Mouse (Mus musculus): ENCODE measurements around the gene Pgm5. TPM values are rescaled to one million over a fixed set of nuclear protein-coding genes. Genes with fewer than 3 reads are reported as not detected.
A peak's percentile ranks its signal among the peaks of the same experiment; 100 is the strongest.

Gene Pgm5
- polyA plus RNA-seq, 1 experiment from 2014 or later, result 1.6 TPM

DNA sequence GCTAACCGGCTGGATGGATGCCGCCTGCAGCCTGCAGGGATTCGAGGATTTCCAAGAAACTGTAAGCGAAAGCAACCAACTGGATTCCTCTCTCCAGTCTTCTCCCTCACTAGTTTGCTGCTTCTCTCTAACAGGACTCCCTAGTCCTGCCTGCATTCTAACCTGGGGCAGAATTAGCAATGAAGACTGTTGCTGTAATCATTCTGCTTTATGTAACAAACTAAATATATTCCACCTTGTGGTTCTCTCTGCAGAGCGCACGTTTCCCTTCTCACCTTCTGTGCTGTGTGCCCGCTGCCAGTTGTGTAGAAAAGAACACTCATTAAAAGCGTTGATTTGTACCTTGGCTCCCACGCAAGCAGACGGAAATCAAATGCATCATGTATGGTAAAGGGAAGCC, 225.0 kb downstream of the Pgm5 start:
- Histone ChIP-seq H3K9ac (ENCODE audit: low read depth, low read length) (no peak overlapping the region), H3K36me3 (ENCODE audit: control insufficient read depth, insufficient read depth, low read length) (no peaks in the 10 kb centered on the region), H3K9me3 (ENCODE audit: control insufficient read depth, low read length) (no peaks in the 10 kb centered on the region), H3K4me3 (ENCODE audit: low read depth, low read length) (no peak overlapping the region), H3K4me2 (no peak overlapping the region), H3K27me3 (replicated peaks; ENCODE audit: control insufficient read depth, insufficient read depth, low read length) (no peaks in the 10 kb centered on the region), H3K27ac (ENCODE audit: low read depth, low read length) (no peak overlapping the region), H3K4me1 (replicated peaks; ENCODE audit: control insufficient read depth, insufficient read depth, low read length) (no peaks in the 10 kb centered on the region)
- DNase-seq (ENCODE audit: low spot score) (no peak), ATAC-seq (replicated peaks; ENCODE audit: low FRiP score) (no peak)
- WGBS, result 78% methylated on average over 10 of the region's 10 CpGs

DNA sequence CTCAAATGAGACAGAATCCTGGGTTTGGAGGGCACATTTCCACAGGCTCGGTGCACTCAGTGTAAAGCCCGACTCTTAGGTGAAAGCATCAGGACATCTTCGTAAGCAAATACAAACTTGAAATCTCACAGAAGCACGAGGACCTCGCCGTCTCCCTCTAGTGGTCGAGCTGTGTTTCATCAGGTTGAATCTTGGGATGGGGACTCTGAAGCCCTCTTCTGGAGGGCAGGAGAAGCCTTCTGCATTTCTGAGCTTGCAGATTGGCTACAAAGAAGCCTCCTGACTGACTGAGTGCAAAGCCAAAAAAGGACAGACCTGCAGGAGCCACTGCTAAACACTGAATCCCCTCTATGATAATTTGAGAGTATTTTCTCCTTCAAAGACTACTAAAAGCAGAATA, 227.1 kb downstream of the Pgm5 start:
- 9% methylated on average over 7 of the region's 7 CpGs for WGBS
- DNase-seq (ENCODE audit: low spot score) (peak; percentile 46), ATAC-seq (replicated peaks; ENCODE audit: low FRiP score) (no peak)
- Histone ChIP-seq H3K27ac (ENCODE audit: low read depth, low read length) (no peak overlapping the region), H3K9ac (ENCODE audit: low read depth, low read length) (no peak overlapping the region), H3K27me3 (replicated peaks; ENCODE audit: control insufficient read depth, insufficient read depth, low read length) (no peaks in the 10 kb centered on the region), H3K4me3 (ENCODE audit: low read depth, low read length) (no peak overlapping the region), H3K4me2 (no peak overlapping the region), H3K4me1 (replicated peaks; ENCODE audit: control insufficient read depth, insufficient read depth, low read length) (no peaks in the 10 kb centered on the region), H3K9me3 (ENCODE audit: control insufficient read depth, low read length) (no peaks in the 10 kb centered on the region), H3K36me3 (ENCODE audit: control insufficient read depth, insufficient read depth, low read length) (no peaks in the 10 kb centered on the region)

Other genes with a start within 250 kb of the Pgm5 start
- 1.0 and 1.3 TPM in 2 replicates for gene Tmem252, start 187.8 kb downstream of the Pgm5 start, polyA plus RNA-seq (2014; fragmentation: Nextera tagmentation; extraction: Ambion mirVana)
- 306 and 327 TPM in 2 replicates for gene Gm10053, start 13.8 kb upstream of the Pgm5 start, polyA plus RNA-seq (2014; fragmentation: Nextera tagmentation; extraction: Ambion mirVana)
- gene Foxd4, start 39.3 kb upstream of the Pgm5 start, polyA plus RNA-seq (2014; fragmentation: Nextera tagmentation; extraction: Ambion mirVana), result not detected in 2 replicates
- 23.0 and 23.3 TPM in 2 replicates for gene Cbwd1, start 99.8 kb upstream of the Pgm5 start, polyA plus RNA-seq (2014; fragmentation: Nextera tagmentation; extraction: Ambion mirVana)
- 17.2 and 17.6 TPM in 2 replicates for gene Dock8, start 137.7 kb upstream of the Pgm5 start, polyA plus RNA-seq (2014; fragmentation: Nextera tagmentation; extraction: Ambion mirVana)